Mouse (Mus musculus) midbrain, embryonic 16.5 days (tissue): ENCODE results near the gene Megf8. TPM values are rescaled to one million over a fixed set of nuclear protein-coding genes. Genes with fewer than 3 reads are reported as not detected.
A peak's percentile ranks its signal among the peaks of the same experiment; 100 is the strongest.

Source experiments
- ATAC-seq: fragments of 200-750 bp; cut with Nextera tagmentation; 2 replicates; pipeline ENCODE4 v1.8.0; 2017; ENCODE audit warnings: moderate TSS enrichment
- H3K27ac ChIP-seq: fragments of 300-500 bp; sonication (generic); 2 replicates; pipeline ENCODE4 v1.5.1; 2014; ENCODE audit warnings: mild to moderate bottlenecking, low read length, mixed read lengths
- H3K27me3 ChIP-seq: fragments of 300-500 bp; sonication (generic); 2 replicates; pipeline ENCODE4 v1.6.1; 2014; ENCODE audit warnings: low read depth, low read length, mixed read lengths; ENCODE audit not compliant: control insufficient read depth, insufficient read depth
- H3K36me3 ChIP-seq: fragments of 300-500 bp; sonication (generic); 2 replicates; pipeline ENCODE4 v1.6.1; 2014; ENCODE audit warnings: mild to moderate bottlenecking, low read length, moderate library complexity, mixed read lengths; ENCODE audit not compliant: control insufficient read depth, insufficient read depth
- H3K4me1 ChIP-seq: fragments of 300-500 bp; sonication (generic); 2 replicates; pipeline ENCODE4 v1.6.1; 2014; ENCODE audit warnings: mild to moderate bottlenecking, low read length, mixed read lengths; ENCODE audit not compliant: control insufficient read depth, insufficient read depth
- H3K4me2 ChIP-seq: fragments of 300-500 bp; sonication (generic); 2 replicates; pipeline ENCODE4 v1.6.1; 2014; ENCODE audit warnings: mild to moderate bottlenecking, low read length, mixed read lengths
- H3K4me3 ChIP-seq: fragments of 300-500 bp; sonication (generic); 2 replicates; pipeline ENCODE4 v1.5.1; 2014; ENCODE audit warnings: low read depth, mild to moderate bottlenecking, low read length, moderate library complexity, mixed read lengths
- H3K9ac ChIP-seq: fragments of 300-500 bp; sonication (generic); 2 replicates; pipeline ENCODE4 v1.6.1; 2014; ENCODE audit warnings: low read depth, low read length, mixed read lengths
- H3K9me3 ChIP-seq: fragments of 300-500 bp; sonication (generic); replicated peaks from 2 replicates; pipeline ENCODE4 v1.6.1; 2014; ENCODE audit warnings: mild to moderate bottlenecking, low read length, mixed read lengths; ENCODE audit not compliant: control insufficient read depth, poor library complexity, severe bottlenecking
- WGBS: fragments of 180-500 bp; shearing (Covaris S2); extraction: QIAGEN DNeasy Blood & Tissue Kit; methylation state at CpG from one replicate; pipeline ENCODE4 v1.1.7; 2014; 5-methylcytosine and 5-hydroxymethylcytosine counted together
- polyA plus RNA-seq: library from polyadenylated mRNA; unstranded; fragments of >200 nt; fragmentation: Nextera tagmentation; extraction: Ambion mirVana; gene quantifications from 2 replicates; pipeline ENCODE4 v1.2.1, GENCODE M21; 2015

Megf8 gene
- polyA plus RNA-seq: 23.2 and 23.4 TPM in 2 replicates

GRCm38 (mm10) chr7:25316532-25317445 lies at the start of gene Megf8:
Megf8 (plus strand) TSS chr7:25317164.
- H3K4me2 ChIP-seq: peak within 1 kb of the TSS; percentile 100
- peak within 1 kb of the TSS; percentile 76 for H3K4me3 ChIP-seq
- WGBS: under 1% methylated on average over 52 of the region's 52 CpGs
- H3K36me3 ChIP-seq: peaks cover 6% of the 10 kb centered on the region; the same call in 1 of the 2 replicates
- H3K27ac ChIP-seq: peak within 1 kb of the TSS; percentile 90
- H3K4me1 ChIP-seq: peaks cover 42% of the 10 kb centered on the region
- no peaks in the 10 kb centered on the region for H3K9me3 ChIP-seq
- ATAC-seq: peak; percentile 99
- H3K9ac ChIP-seq: peak within 1 kb of the TSS; percentile 93
- H3K27me3 ChIP-seq: peaks cover 26% of the 10 kb centered on the region

- H3K4me1 ChIP-seq: peaks cover 22% of the 10 kb centered on the region
- under 1% methylated on average over 29 of the region's 29 CpGs for WGBS
- peak within 1 kb of the TSS; percentile 95 for H3K9ac ChIP-seq
- H3K4me2 ChIP-seq: peak within 1 kb of the TSS; percentile 72
- H3K27me3 ChIP-seq: no peaks in the 10 kb centered on the region
- peak within 1 kb of the TSS; percentile 96 for H3K27ac ChIP-seq
- peak; percentile 89 for ATAC-seq
- peak within 1 kb of the TSS; percentile 86 for H3K4me3 ChIP-seq
- H3K36me3 ChIP-seq: peaks cover 13% of the 10 kb centered on the region
- no peaks in the 10 kb centered on the region for H3K9me3 ChIP-seq
Measured at GRCm38 (mm10) chr7:25267301-25267750, 49.6 kb upstream of the Megf8 start, which contains the start of gene Cic. Cic (plus strand) TSS chr7:25267704.

GRCm38 (mm10) chr7:25267751-25268463 lies 49.1 kb upstream of the Megf8 start:
- peak overlapping the region; percentile 86 for H3K4me3 ChIP-seq
- H3K9ac ChIP-seq: peak overlapping the region; percentile 95
- H3K36me3 ChIP-seq: peaks cover 19% of the 10 kb centered on the region
- peaks cover 22% of the 10 kb centered on the region for H3K4me1 ChIP-seq
- under 1% methylated on average over 33 of the region's 33 CpGs for WGBS
- H3K4me2 ChIP-seq: peak overlapping the region; percentile 72
- no peaks in the 10 kb centered on the region for H3K27me3 ChIP-seq
- H3K27ac ChIP-seq: peak overlapping the region; percentile 96
- ATAC-seq: peak; percentile 97
- H3K9me3 ChIP-seq: no peaks in the 10 kb centered on the region

- Histone ChIP-seq H3K36me3 (peaks cover 26% of the 10 kb centered on the region), H3K27me3 (no peaks in the 10 kb centered on the region), H3K4me3 (peak overlapping the region; percentile 86), H3K9ac (peak overlapping the region; percentile 95), H3K9me3 (no peaks in the 10 kb centered on the region), H3K4me2 (peak overlapping the region; percentile 71), H3K4me1 (peaks cover 27% of the 10 kb centered on the region), H3K27ac (peak overlapping the region; percentile 85)
- no peak for ATAC-seq
- 2% methylated on average over 7 of the region's 7 CpGs for WGBS
Measured at GRCm38 (mm10) chr7:25268588-25268987, 48.4 kb upstream of the Megf8 start.

- H3K27me3 ChIP-seq: no peaks in the 10 kb centered on the region
- peak overlapping the region; percentile 71 for H3K4me2 ChIP-seq
- 37% methylated on average over 4 of the region's 4 CpGs for WGBS
- H3K36me3 ChIP-seq: peaks cover 27% of the 10 kb centered on the region
- no peak for ATAC-seq
- peaks cover 31% of the 10 kb centered on the region for H3K4me1 ChIP-seq
- peak overlapping the region; percentile 95 for H3K9ac ChIP-seq
- no peak overlapping the region for H3K27ac ChIP-seq
- H3K4me3 ChIP-seq: peak overlapping the region; percentile 86
- no peaks in the 10 kb centered on the region for H3K9me3 ChIP-seq
Measured at GRCm38 (mm10) chr7:25269029-25269428, 47.9 kb upstream of the Megf8 start.

GRCm38 (mm10) chr7:25269545-25270271 lies 47.3 kb upstream of the Megf8 start:
- WGBS: 88% methylated on average over 8 of the region's 8 CpGs

GRCm38 (mm10) chr7:25270652-25271633 lies 46.0 kb upstream of the Megf8 start:
- Histone ChIP-seq H3K27ac (no peak overlapping the region), H3K9ac (no peak overlapping the region), H3K36me3 (peaks cover 27% of the 10 kb centered on the region), H3K4me3 (no peak overlapping the region), H3K9me3 (no peaks in the 10 kb centered on the region), H3K4me1 (peaks cover 47% of the 10 kb centered on the region), H3K4me2 (no peak overlapping the region), H3K27me3 (no peaks in the 10 kb centered on the region)
- WGBS: 91% methylated on average over 35 of the region's 35 CpGs
- no peak for ATAC-seq

More at GRCm38 (mm10) chr7:25269545-25270271, 47.3 kb upstream of the Megf8 start:
- Histone ChIP-seq H3K4me3 (peak overlapping the region; percentile 86), H3K9ac (peak overlapping the region; percentile 95), H3K4me2 (peak overlapping the region; percentile 71), H3K27ac (no peak overlapping the region), H3K27me3 (no peaks in the 10 kb centered on the region), H3K36me3 (peaks cover 27% of the 10 kb centered on the region), H3K4me1 (peaks cover 36% of the 10 kb centered on the region), H3K9me3 (no peaks in the 10 kb centered on the region)
- ATAC-seq: no peak
